Mouse (Mus musculus) heart, embryonic 16.5 days (tissue): Measurements from ENCODE around the gene Ccdc34. TPM values are rescaled to one million over a fixed set of nuclear protein-coding genes. Genes with fewer than 3 reads are reported as not detected.

ENCODE experiments used
- ATAC-seq: fragments of 200-750 bp; cut with Nextera tagmentation; replicated peaks from 2 replicates; pipeline ENCODE4 v1.8.0; 2017; ENCODE audit warnings: moderate number of reproducible peaks; ENCODE audit not compliant: insufficient read depth, low FRiP score; ENCODE audit errors: extremely low read depth
- H3K27ac ChIP-seq: fragments of 300-500 bp; sonication (generic); 2 replicates; pipeline ENCODE4 v1.5.1; 2014; ENCODE audit warnings: mild to moderate bottlenecking, low read length, control low read depth, moderate library complexity
- H3K27me3 ChIP-seq: fragments of 300-500 bp; sonication (generic); 2 replicates; pipeline ENCODE4 v1.6.1; 2014; ENCODE audit warnings: low read length, mixed read lengths; ENCODE audit not compliant: control insufficient read depth, insufficient read depth
- H3K36me3 ChIP-seq: fragments of 300-500 bp; sonication (generic); 2 replicates; pipeline ENCODE4 v1.6.1; 2014; ENCODE audit not compliant: control insufficient read depth, insufficient read depth
- H3K4me1 ChIP-seq: fragments of 300-500 bp; sonication (generic); 2 replicates; pipeline ENCODE4 v1.6.1; 2014; ENCODE audit warnings: low read length, mixed read lengths; ENCODE audit not compliant: control insufficient read depth, insufficient read depth
- H3K4me2 ChIP-seq: fragments of 300-500 bp; sonication (generic); 2 replicates; pipeline ENCODE4 v1.6.1; 2014; ENCODE audit warnings: low read depth, mild to moderate bottlenecking, control low read depth, low read length
- H3K4me3 ChIP-seq: fragments of 300-500 bp; sonication (generic); 2 replicates; pipeline ENCODE4 v1.5.1; 2014; ENCODE audit warnings: mild to moderate bottlenecking, control low read depth, low read length
- H3K9ac ChIP-seq: fragments of 300-500 bp; sonication (generic); 2 replicates; pipeline ENCODE4 v1.6.1; 2014; ENCODE audit warnings: low read length, control low read depth
- H3K9me3 ChIP-seq: fragments of 300-500 bp; sonication (generic); replicated peaks from 2 replicates; pipeline ENCODE4 v1.6.1; 2016; ENCODE audit warnings: low read length; ENCODE audit not compliant: control insufficient read depth
- WGBS: fragments of 180-500 bp; shearing (Covaris S2); extraction: QIAGEN DNeasy Blood & Tissue Kit; methylation state at CpG from one replicate; pipeline ENCODE4 v1.1.7; 2014; 5-methylcytosine and 5-hydroxymethylcytosine counted together
- polyA plus RNA-seq: library from polyadenylated mRNA; unstranded; fragments of >200 nt; fragmentation: Nextera tagmentation; extraction: Ambion mirVana; gene quantifications from 2 replicates; pipeline ENCODE4 v1.2.1, GENCODE M21; 2015

Gene Ccdc34
- polyA plus RNA-seq, 1 experiment from 2014 or later = 26.4 TPM

DNA sequence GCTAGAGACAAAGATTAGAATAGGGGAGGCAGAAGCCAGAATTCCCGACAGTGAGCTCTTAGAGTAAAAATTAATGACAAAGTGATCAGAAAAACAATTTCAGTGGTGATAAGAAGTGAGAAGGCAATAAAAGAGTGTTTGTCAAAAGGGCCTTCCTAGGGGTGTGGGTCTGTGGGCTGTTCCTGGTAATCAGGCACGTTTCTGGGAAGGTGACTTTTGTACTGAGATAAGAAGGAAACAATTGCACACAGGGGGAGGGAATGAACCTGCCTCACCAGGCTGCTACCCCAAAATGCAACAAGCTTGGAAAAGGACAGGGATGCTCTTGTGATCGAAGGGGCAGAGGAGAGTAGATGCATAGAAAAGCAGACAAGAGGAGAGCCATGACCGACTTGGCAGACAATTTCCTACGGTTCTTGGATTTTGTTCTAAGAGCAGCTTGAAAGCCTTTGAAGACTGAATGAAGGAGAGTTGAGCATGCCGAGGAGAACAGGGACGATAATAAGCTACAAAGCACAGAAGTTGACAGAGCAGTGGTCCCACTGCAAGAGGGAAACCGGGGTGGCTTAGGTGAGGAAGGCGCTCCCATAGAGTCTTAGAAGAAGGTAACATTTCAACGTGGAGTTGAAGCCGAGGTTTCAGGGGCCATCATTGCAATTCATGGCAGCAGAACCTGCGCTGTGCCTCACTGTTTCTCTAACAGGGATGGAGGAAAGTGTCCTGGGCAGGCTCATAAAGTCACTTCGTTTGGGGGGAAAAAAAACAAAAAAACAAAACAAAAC, 185.3 kb downstream of the Ccdc34 start:
- Histone ChIP-seq H3K27ac (no peak overlapping the region), H3K36me3 (no peaks in the 10 kb centered on the region), H3K9ac (no peak overlapping the region), H3K9me3 (no peaks in the 10 kb centered on the region), H3K4me3 (no peak overlapping the region), H3K4me2 (no peak overlapping the region), H3K27me3 (no peaks in the 10 kb centered on the region), H3K4me1 (peaks cover 9% of the 10 kb centered on the region; the same call in 1 of the 2 replicates)
- 61% methylated on average over 13 of the region's 13 CpGs for WGBS
- ATAC-seq = no peak

DNA sequence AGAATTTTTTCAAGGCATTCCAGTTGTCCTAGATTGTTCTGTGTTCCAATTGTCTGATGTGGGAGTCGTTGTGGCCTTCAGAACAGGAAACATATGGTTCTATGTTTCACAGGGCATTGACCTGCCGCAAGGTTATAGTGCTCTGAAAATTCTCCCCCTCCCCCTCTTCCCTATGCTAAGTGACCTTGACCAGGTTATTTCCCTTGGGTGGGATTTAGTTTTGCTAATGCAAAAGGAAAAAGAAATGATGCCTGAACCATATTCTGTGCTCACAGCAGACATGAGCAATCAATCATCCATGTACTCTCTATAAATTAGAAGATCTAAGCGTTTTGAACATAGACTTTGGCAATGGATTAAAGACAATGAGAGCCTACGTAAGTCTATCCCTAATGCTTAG, 186.6 kb downstream of the Ccdc34 start:
- ATAC-seq = no peak
- H3K4me3 ChIP-seq = no peak overlapping the region
- no peak overlapping the region for H3K4me2 ChIP-seq
- 72% methylated on average over 4 of the region's 4 CpGs for WGBS
- H3K9me3 ChIP-seq = no peaks in the 10 kb centered on the region
- H3K4me1 ChIP-seq = peaks cover 9% of the 10 kb centered on the region; the same call in 1 of the 2 replicates
- no peaks in the 10 kb centered on the region for H3K36me3 ChIP-seq
- H3K9ac ChIP-seq = no peak overlapping the region
- H3K27ac ChIP-seq = no peak overlapping the region
- no peaks in the 10 kb centered on the region for H3K27me3 ChIP-seq

DNA sequence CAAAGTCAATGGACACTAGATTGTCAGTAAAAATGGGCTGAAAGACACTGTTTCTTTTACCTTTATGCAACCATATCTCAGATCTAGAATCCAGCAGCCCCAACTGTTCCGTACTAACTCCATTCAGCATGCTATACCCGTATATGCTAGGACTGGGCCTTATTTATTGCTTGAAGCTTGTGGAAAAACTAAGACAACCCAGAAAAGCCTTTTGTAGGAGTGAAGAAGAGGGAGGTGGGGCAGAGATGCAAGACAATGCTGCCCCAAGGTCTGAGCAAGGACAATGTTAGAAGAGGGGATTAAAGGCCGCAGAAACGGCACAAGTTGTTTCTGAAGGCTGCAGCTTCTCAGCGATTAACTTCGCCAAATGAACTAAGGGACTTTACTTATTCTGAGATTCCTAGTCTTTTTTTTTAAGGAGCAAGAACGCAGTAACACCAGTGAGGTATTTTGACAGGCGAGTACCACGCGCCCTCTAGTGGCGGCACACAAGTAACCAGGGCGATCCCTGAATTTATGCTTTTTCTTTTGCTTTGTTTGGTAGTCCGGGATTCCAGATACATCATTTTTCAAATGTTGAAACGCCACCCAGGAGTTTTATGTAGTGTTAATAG, 187.2 kb downstream of the Ccdc34 start:
- Histone ChIP-seq H3K9ac (peak overlapping the region; percentile 56; the same call in 1 of the 2 replicates), H3K4me3 (no peak overlapping the region; the same call in 1 of the 2 replicates), H3K36me3 (no peaks in the 10 kb centered on the region), H3K9me3 (no peaks in the 10 kb centered on the region), H3K27ac (no peak overlapping the region), H3K4me1 (peaks cover 9% of the 10 kb centered on the region; the same call in 1 of the 2 replicates), H3K4me2 (peak overlapping the region; percentile 55), H3K27me3 (no peaks in the 10 kb centered on the region)
- no peak for ATAC-seq
- WGBS = 11% methylated on average over 14 of the region's 14 CpGs

DNA sequence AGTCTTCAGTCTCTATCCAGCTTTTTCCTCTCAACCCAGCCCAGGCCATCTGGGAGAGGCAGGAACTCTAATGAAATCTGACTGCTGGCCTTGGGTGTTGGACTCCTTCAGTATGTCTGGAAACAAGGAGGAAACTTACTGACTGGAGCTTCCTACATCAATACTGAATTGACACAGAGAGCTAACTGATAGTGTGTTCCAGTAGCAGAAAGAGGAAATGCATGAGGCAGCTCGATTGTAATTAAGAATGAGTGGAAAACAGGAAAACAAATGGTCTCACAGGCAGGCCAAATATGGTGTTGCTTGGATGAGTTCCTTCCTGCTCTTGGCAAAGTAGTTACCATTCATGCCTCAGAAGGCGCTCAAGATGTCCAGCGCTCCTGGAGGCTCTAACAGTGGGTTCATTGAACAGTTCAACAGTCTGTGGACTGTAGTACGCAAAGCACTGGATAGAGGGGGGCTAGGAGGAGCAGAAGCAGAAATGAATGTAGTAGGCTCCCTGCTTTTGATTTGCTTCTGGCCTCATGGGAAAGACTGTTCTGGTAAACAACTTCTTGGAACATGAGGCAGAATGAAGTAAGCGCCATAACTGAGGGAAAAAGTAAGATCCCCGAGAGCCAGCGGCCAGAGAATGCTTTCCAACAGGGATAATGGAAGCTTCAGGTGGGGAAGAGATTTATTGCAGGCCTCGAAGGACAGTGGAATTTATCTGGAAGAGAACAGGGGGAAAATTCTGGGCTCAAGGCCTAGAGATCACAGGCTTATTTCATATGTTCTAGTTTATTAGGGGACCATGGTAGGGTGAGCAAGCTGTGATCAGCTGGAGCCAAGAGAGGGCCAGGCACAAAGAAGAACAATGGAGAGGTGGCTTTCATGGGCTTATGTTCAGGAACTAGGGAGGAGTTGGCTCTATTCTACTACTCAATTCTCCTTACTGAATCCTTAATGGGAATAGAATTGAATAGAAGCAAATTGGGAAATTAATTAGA, 193.2 kb downstream of the Ccdc34 start:
- peak overlapping the region; percentile 46 for H3K27ac ChIP-seq
- H3K4me2 ChIP-seq = no peak overlapping the region
- no peak overlapping the region for H3K9ac ChIP-seq
- H3K27me3 ChIP-seq = peaks cover 2% of the 10 kb centered on the region; the same call in 1 of the 2 replicates
- no peaks in the 10 kb centered on the region for H3K4me1 ChIP-seq
- 68% methylated on average over 8 of the region's 8 CpGs for WGBS
- H3K4me3 ChIP-seq = no peak overlapping the region
- 0 out of 2 replicates have a peak, but pooled peaks have one; percentile 23 for ATAC-seq
- H3K9me3 ChIP-seq = no peaks in the 10 kb centered on the region
- no peaks in the 10 kb centered on the region for H3K36me3 ChIP-seq

DNA sequence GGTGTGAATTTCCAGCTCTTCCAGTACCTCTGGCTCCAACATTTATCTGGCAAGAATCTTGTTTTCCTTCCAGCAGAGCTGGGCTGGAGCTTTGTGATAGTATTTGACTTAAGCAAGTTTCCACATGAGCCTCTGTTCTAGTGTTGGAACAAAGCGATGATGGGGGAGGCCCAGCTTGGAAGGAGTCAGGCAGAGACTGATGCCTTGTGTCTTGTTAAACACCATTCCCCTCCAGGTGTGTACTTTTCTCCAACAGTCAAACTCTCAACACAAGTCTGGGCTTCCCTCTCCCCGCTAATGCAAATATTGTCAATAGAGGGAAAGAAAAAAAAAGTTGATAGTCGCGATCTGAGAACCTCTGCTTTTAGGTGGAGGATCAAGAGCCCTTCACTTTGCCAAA, 196.7 kb downstream of the Ccdc34 start:
- 66% methylated on average over 4 of the region's 4 CpGs for WGBS

DNA sequence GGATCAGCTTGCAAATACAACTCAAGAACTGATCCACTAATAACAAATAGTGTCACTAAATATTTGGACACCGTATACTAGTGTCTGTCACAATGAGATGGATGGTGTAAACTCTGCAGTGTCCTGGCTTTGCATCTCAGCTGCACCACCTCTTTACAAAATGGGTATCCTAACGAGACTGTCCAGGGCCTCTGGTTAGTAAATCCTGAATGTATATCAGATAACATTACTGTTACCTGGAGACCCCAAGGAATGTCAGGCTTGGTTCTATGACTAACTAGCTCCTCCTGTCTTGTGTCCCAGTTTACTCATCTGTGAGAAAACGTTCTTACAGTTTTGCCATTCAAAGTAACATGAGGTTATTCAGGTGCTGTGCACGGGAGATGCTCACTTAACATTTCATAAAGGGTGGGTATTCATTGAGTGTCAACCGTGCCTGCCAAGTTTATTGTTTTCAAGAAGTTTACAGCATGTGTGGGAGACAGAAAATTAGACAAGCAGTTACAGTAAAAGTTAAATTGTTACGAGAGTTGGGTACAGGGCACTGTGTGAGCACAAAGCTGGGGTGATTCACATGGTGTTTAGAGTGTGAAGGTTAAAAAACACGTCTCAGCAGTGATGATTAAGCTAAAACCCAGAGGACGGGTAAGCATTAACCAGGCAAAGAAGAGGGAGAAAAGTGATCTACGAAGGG, 197.5 kb downstream of the Ccdc34 start:
- H3K4me2 ChIP-seq = no peak overlapping the region
- WGBS = 60% methylated on average over 9 of the region's 9 CpGs
- H3K27ac ChIP-seq = no peak overlapping the region
- H3K9ac ChIP-seq = no peak overlapping the region
- H3K27me3 ChIP-seq = peaks cover 2% of the 10 kb centered on the region; the same call in 1 of the 2 replicates
- H3K4me3 ChIP-seq = no peak overlapping the region
- no peaks in the 10 kb centered on the region for H3K9me3 ChIP-seq
- ATAC-seq = no peak
- H3K36me3 ChIP-seq = no peaks in the 10 kb centered on the region
- no peaks in the 10 kb centered on the region for H3K4me1 ChIP-seq

More for the DNA sequence above, 196.7 kb downstream of the Ccdc34 start:
- Histone ChIP-seq H3K4me2 (no peak overlapping the region), H3K36me3 (no peaks in the 10 kb centered on the region), H3K4me1 (no peaks in the 10 kb centered on the region), H3K9ac (no peak overlapping the region), H3K4me3 (no peak overlapping the region), H3K27me3 (peaks cover 2% of the 10 kb centered on the region; the same call in 1 of the 2 replicates), H3K27ac (no peak overlapping the region), H3K9me3 (no peaks in the 10 kb centered on the region)
- ATAC-seq = no peak

DNA sequence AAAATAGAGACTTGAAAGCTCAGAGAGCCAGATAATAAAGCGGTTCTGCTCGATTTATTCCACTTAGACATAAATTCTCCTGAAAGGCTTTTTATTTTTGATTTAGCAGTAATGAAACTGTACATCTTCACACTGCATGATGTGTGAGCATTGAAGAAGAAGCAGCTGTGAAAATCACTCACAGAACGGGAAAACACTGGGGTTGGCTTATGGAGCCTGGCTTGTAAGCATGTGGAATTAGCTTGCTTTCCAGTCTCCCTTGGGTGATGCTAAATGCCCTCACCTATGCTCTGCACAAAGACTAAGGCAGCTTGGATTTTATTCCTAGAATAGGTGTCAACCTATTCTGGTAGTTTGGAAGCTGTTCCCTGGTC, 198.1 kb downstream of the Ccdc34 start:
- H3K4me3 ChIP-seq = no peak overlapping the region
- WGBS = 74% methylated on average over 3 of the region's 3 CpGs

DNA sequence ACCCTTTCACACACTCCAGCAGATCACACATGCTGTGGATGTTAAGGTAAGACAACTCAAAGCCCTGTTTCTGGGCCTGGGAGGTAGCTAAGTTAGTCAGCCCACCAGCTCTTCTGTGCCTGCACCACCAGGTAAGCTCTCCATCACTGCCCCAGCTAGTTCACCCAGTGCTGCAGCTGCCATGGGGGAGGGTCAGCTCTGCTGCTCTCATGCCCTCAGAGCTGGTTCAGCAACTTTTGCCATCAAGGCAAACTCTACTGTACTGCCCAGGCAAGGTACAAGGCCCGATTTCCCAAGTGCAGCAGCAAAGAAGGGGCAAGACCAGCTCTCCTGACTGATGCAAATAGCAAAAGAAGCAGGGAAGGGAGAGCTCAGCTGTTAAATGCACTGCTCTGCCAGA, 202.9 kb downstream of the Ccdc34 start:
- Histone ChIP-seq H3K27me3 (no peaks in the 10 kb centered on the region; the same call in 1 of the 2 replicates), H3K9me3 (no peaks in the 10 kb centered on the region), H3K9ac (no peak overlapping the region), H3K4me2 (no peak overlapping the region), H3K4me3 (no peak overlapping the region), H3K36me3 (no peaks in the 10 kb centered on the region), H3K27ac (no peak overlapping the region), H3K4me1 (no peaks in the 10 kb centered on the region)
- no peak for ATAC-seq
- WGBS = 48% methylated on average over 1 of the region's 1 CpGs

More for the DNA sequence above, 198.1 kb downstream of the Ccdc34 start:
- peaks cover 2% of the 10 kb centered on the region; the same call in 1 of the 2 replicates for H3K27me3 ChIP-seq
- H3K9me3 ChIP-seq = no peaks in the 10 kb centered on the region
- H3K9ac ChIP-seq = no peak overlapping the region
- H3K36me3 ChIP-seq = no peaks in the 10 kb centered on the region
- no peak for ATAC-seq
- H3K4me2 ChIP-seq = no peak overlapping the region
- no peaks in the 10 kb centered on the region for H3K4me1 ChIP-seq
- H3K27ac ChIP-seq = no peak overlapping the region
